Mouse (Mus musculus) left cerebral cortex, adult 11 months (tissue): ENCODE measurements at regions not wholly inside any gene's neighbourhood (a gene's known extent, or its start where the extent isn't known, plus 50 kb on each side); places are given as distances from the start of the nearest gene placed in this dataset.

Source experiments
- DNase-seq: peaks from one replicate; pipeline ENCODE4 v3.0.0; 2022; ENCODE audit warnings: low spot score

DNA sequence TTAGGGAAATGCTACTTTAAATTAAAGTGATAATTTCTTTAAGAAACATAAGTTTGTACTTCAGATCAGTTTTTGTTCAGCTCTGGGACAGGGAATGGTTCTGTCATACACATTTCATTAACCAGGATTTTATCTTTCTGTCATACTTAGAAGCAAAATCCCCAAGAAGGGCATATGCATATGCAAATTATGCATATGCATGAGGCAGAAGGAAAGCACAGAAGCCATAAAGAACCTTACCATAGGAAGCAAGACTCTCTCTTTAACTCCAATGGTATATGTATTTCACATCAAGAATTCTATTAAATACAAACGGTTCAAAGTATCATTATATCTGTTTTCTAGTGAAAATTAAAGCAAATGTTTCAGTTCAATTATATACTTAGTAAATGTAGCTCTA, 381.5 kb downstream of the Kcnj3 start:
- DNase-seq, result no peak

GRCm38 (mm10) chr2:55818220-55818619, 382.4 kb downstream of the Kcnj3 start:
- DNase-seq, result peak; percentile 37

- no peak for DNase-seq
Measured at GRCm38 (mm10) chr2:55822726-55823125, 387.0 kb downstream of the Kcnj3 start.

- DNase-seq, result peak; percentile 39
Measured at GRCm38 (mm10) chr2:55841521-55841920, 405.8 kb downstream of the Kcnj3 start.

DNA sequence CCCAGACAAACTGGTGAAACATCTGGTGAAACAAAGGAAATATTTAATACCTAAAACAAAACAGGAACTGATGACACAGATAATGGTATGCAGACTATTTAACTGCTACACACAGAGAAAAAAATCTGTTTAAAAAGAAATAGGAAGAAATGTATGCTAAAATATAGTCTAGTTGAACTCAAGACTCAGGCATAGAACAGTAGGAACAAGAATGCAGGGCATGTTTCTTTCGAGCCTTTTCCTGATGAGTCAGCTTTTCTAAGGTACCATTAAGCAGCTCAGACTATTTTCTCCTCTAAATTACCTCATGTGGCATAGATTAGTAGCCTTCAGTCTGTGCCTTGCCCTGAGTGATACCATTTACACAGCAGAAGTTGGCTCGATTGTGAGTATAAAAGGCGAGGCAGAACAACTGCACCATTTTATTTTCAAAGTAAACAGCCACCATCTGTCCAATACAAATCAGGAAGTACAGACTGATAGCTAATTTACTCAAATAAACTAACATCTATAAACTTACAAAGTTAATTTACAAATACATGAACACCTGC, 411.1 kb downstream of the Kcnj3 start:
- DNase-seq, result no peak

DNA sequence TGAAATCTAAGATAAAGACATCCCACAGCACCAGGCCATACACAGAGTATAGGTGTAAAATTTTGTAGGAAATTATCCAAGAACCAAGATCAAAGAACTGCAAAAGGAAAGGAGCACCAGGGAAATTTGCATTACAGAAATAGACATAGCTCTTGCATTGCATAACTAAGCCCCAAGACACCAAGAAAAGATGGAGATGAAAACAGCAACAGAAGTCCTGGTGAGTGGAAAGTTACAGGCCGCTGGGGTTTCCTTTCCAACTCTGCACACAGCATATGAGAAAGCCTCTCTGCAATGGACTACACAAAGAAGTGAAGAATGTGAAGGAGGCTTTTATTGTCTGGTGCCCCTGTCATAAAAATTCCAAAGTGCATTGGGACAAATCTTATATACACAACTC, 426.7 kb downstream of the Kcnj3 start:
- DNase-seq, result no peak

DNA sequence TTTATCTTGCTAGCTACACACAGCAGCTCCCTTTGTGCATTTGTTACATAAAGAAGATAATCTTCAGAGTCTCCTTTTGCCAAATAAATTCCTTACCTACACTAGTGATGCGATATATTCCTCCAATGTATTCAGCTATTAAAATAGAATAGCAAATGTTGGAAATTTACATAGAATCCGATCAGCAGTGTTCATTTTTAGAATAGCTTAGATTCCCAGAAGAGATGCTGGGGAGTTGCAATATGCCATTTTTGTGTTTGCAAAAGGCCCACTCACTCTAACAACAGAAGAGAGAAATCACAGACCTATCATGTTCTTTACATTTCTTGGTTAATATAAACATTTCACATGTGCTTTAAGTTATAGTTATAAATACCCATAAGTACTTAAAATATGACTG, 454.2 kb downstream of the Kcnj3 start:
- DNase-seq, result peak; percentile 9

- DNase-seq, result no peak
Measured at GRCm38 (mm10) chr2:55892821-55893535, 457.2 kb downstream of the Kcnj3 start.

GRCm38 (mm10) chr2:55920294-55920693, 484.5 kb downstream of the Kcnj3 start:
- no peak for DNase-seq
